Mouse (Mus musculus): Measurements from ENCODE around the gene Rusc1. TPM values are rescaled to one million over a fixed set of nuclear protein-coding genes. Genes with fewer than 3 reads are reported as not detected.

The Rusc1 gene
- polyA plus RNA-seq, 1 experiment from 2014 or later = 32.5 TPM

- Histone ChIP-seq H3K4me2 (replicated peaks; ENCODE audit: low read depth) (no peak overlapping the region), H3K9ac (ENCODE audit: low read depth, low read length) (no peak overlapping the region), H3K36me3 (ENCODE audit: control insufficient read depth, insufficient read depth) (peaks cover 78% of the 10 kb centered on the region), H3K4me3 (ENCODE audit: low read depth, low read length) (no peak overlapping the region), H3K27ac (ENCODE audit: low read depth, low read length) (no peak overlapping the region), H3K9me3 (ENCODE audit: control insufficient read depth) (no peaks in the 10 kb centered on the region), H3K4me1 (replicated peaks; ENCODE audit: control insufficient read depth, insufficient read depth, low read length) (no peaks in the 10 kb centered on the region), H3K27me3 (replicated peaks; ENCODE audit: control insufficient read depth, insufficient read depth, low read length) (no peaks in the 10 kb centered on the region)
- no peak for TF ChIP-seq CTCF (IDR thresholded peaks at IDR 0.05; ENCODE audit: low read depth)
- no peak for ATAC-seq
- 99% methylated on average over 4 of the region's 4 CpGs for WGBS
Measured at GRCm38 (mm10) chr3:89043359-89043758, 49.8 kb downstream of the Rusc1 start.

Other genes starting within 250 kb of the Rusc1 start
- gene Msto1, start 179.3 kb downstream of the Rusc1 start, polyA plus RNA-seq (2015; fragmentation: Nextera tagmentation; extraction: Ambion mirVana) = 20.7 and 22.4 TPM in 2 replicates
- gene Ash1l, start 142.7 kb downstream of the Rusc1 start, polyA plus RNA-seq (2015; fragmentation: Nextera tagmentation; extraction: Ambion mirVana) = 7.4 and 9.0 TPM in 2 replicates
- gene Dap3, start 142.1 kb downstream of the Rusc1 start, polyA plus RNA-seq (2015; fragmentation: Nextera tagmentation; extraction: Ambion mirVana) = 91.5 and 95.9 TPM in 2 replicates
- not detected in 2 replicates for gene Gm43738, start 7.8 kb upstream of the Rusc1 start, polyA plus RNA-seq (2015; fragmentation: Nextera tagmentation; extraction: Ambion mirVana)
- gene Fdps, start 8.6 kb upstream of the Rusc1 start, polyA plus RNA-seq (2015; fragmentation: Nextera tagmentation; extraction: Ambion mirVana) = 138 and 154 TPM in 2 replicates
- gene Pklr, start 42.8 kb upstream of the Rusc1 start, polyA plus RNA-seq (2015; fragmentation: Nextera tagmentation; extraction: Ambion mirVana) = 91.8 and 103 TPM in 2 replicates
- 1.1 TPM in 2 replicates for gene Hcn3, start 66.9 kb upstream of the Rusc1 start, polyA plus RNA-seq (2015; fragmentation: Nextera tagmentation; extraction: Ambion mirVana)
- gene Clk2, start 71.5 kb upstream of the Rusc1 start, polyA plus RNA-seq (2015; fragmentation: Nextera tagmentation; extraction: Ambion mirVana) = 8.5 and 8.6 TPM in 2 replicates
- gene Scamp3, start 84.2 kb upstream of the Rusc1 start, polyA plus RNA-seq (2015; fragmentation: Nextera tagmentation; extraction: Ambion mirVana) = 80.5 and 86.3 TPM in 2 replicates
- gene Fam189b, start 89.8 kb upstream of the Rusc1 start, polyA plus RNA-seq (2015; fragmentation: Nextera tagmentation; extraction: Ambion mirVana) = 4.9 and 5.9 TPM in 2 replicates
- gene Gba, start 109.6 kb upstream of the Rusc1 start, polyA plus RNA-seq (2015; fragmentation: Nextera tagmentation; extraction: Ambion mirVana) = 140 TPM in 2 replicates
- 15.2 and 17.2 TPM in 2 replicates for gene Thbs3, start 121.9 kb upstream of the Rusc1 start, polyA plus RNA-seq (2015; fragmentation: Nextera tagmentation; extraction: Ambion mirVana)
- gene Mtx1, start 133.8 kb upstream of the Rusc1 start, polyA plus RNA-seq (2015; fragmentation: Nextera tagmentation; extraction: Ambion mirVana) = 140 and 145 TPM in 2 replicates
- 3.5 and 6.7 TPM in 2 replicates for gene Muc1, start 135.7 kb upstream of the Rusc1 start, polyA plus RNA-seq (2015; fragmentation: Nextera tagmentation; extraction: Ambion mirVana)
- 273 and 281 TPM in 2 replicates for gene Krtcap2, start 152.7 kb upstream of the Rusc1 start, polyA plus RNA-seq (2015; fragmentation: Nextera tagmentation; extraction: Ambion mirVana)
- 1.2 and 1.3 TPM in 2 replicates for gene Trim46, start 153.0 kb upstream of the Rusc1 start, polyA plus RNA-seq (2015; fragmentation: Nextera tagmentation; extraction: Ambion mirVana)
- gene Dpm3, start 166.0 kb upstream of the Rusc1 start, polyA plus RNA-seq (2015; fragmentation: Nextera tagmentation; extraction: Ambion mirVana) = 120 and 128 TPM in 2 replicates
- 57.4 and 61.8 TPM in 2 replicates for gene Slc50a1, start 177.3 kb upstream of the Rusc1 start, polyA plus RNA-seq (2015; fragmentation: Nextera tagmentation; extraction: Ambion mirVana)
- 50.7 and 69.8 TPM in 2 replicates for gene Efna1, start 187.8 kb upstream of the Rusc1 start, polyA plus RNA-seq (2015; fragmentation: Nextera tagmentation; extraction: Ambion mirVana)
- 1.4 and 1.6 TPM in 2 replicates for gene Efna3, start 229.7 kb upstream of the Rusc1 start, polyA plus RNA-seq (2015; fragmentation: Nextera tagmentation; extraction: Ambion mirVana)
- 5.1 and 5.3 TPM in 2 replicates for gene Efna4, start 244.7 kb upstream of the Rusc1 start, polyA plus RNA-seq (2015; fragmentation: Nextera tagmentation; extraction: Ambion mirVana)

Data from intestine, postnatal 0 days (tissue).